Mouse (Mus musculus) thymus, postnatal 10 days (tissue): ENCODE results near the gene Pebp1.
"Not testable (repeated sequence)": the region's sequence is repeated elsewhere in the genome, so short reads cannot be mapped to it uniquely, and the experiment has no call there.

Experiments
- DNase-seq, 2 experiments: peaks; one replicate each; pipeline ENCODE4 v3.0.0; 2021; ENCODE audit warnings: low spot score in 2 of 2

Pebp1 gene

GRCm38 (mm10) chr5:117286831-117287822, at the start of gene Pebp1:
Pebp1 (minus strand) TSS chr5:117287625.
- DNase-seq = peak; percentile 90 to 92

GRCm38 (mm10) chr5:117330457-117330856, 43.0 kb upstream of the Pebp1 start:
- no peak for DNase-seq

GRCm38 (mm10) chr5:117326408-117326807, 39.0 kb upstream of the Pebp1 start:
- DNase-seq = no peak

DNA sequence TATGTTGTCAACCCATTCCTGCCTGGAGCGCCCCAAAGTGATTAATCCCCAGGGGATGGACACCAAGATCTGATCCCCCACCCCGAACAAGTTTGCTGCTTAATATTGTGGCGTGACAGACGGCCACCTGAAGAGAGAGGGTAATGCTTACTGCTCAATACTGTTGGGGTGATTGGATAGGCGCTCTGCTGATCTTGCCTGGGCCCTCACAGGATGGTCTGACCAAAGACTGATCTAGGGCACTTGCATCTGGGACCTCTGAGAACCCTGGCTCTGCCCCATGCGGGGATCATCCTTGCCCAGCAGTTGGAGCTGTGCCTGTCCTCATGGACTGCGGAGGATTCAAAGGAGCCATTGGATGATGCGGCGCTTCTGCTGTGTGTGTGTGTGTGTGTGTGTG, 36.3 kb upstream of the Pebp1 start:
- DNase-seq = no peak

- DNase-seq = peak in 1 of 2 experiments; percentile 8
Measured at GRCm38 (mm10) chr5:117318741-117319629, 31.6 kb upstream of the Pebp1 start, which contains the start of gene Vsig10. Vsig10 (plus strand) TSS chr5:117319083.

GRCm38 (mm10) chr5:117314587-117315428, 27.4 kb upstream of the Pebp1 start:
- no peak for DNase-seq

- DNase-seq = no peak
Measured at GRCm38 (mm10) chr5:117313909-117314308, 26.5 kb upstream of the Pebp1 start.

DNA sequence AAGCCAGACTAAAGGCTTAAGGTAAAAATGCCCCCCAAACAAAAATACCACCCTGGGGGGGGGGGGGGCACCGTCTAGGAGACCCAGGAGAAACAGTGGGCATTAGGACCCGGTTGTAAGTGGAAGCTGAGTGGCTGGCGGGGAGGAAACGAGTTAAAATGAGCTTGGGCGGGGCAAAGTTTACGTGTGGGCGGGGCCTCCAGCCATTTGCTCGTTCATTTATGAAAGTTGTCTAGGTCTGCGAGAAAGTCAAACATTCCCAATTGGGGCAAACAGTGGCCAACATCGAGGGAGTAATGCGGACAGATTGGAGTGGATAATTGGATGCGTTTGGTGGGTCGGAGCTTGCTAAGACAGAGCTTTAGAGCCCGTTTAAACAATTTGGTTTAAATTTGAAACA, 26.0 kb upstream of the Pebp1 start:
- no peak for DNase-seq

DNA sequence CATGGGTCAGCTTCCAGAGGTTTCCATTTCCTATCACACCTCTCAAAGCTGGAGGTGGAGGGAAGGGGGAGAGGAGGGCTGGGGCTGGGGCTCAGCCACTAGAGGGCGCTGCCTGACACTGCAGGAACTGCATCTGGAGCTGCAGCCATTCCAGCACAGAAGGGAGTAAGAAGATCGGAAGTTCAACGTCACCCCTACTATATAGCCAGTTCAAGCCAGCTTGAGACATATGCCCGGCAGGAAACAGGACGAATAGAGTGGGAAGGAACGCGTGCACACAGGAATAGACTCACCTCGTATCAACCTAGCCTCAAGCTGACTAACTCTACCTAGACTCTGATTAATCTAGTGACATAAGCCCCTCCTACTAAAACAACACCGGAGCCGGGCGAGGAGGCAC, 20.3 kb upstream of the Pebp1 start:
- peak; percentile 35 to 78 for DNase-seq

DNA sequence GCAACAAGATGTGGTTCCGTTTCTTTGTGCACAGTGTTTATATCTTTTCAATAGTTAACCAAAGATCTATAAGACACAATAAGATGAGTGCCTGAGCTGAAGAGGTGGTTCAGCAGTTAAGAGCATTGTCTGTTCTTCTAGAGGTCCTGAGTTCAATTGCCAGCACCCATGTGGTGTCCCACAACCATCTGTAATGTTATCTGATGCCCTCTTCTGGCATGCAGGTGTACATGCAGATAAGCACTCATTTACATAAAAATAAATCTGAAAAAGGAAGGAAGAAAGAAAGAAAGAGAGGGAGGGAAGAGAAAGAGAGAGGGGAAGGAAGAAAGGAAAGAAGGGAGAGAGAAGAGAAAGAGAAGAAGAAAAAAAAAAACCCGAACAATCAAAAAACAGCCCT, 19.4 kb upstream of the Pebp1 start:
- no peak for DNase-seq

GRCm38 (mm10) chr5:117305754-117306153, 18.3 kb upstream of the Pebp1 start:
- no peak for DNase-seq

DNA sequence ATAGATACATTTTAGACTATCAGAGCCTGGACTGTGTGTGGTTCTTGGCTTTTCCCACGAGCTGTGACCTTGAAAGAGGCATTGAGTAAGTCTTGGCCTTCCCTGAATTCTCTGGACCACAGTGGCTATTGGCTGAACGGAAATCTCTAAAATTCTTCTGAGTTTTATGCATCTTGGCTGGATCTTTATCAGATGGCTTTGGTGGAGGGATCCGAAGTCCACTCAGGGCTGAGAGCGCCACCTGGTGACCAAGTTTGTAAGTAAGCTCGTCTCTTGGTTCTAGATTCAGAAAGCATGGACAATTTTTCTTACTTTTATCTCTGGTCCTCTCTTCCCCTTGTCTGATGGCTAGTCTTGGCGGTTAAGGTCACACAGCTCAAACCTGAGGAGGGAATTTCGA, 17.5 kb upstream of the Pebp1 start:
- peak in 1 of 2 experiments; percentile 69 for DNase-seq

DNA sequence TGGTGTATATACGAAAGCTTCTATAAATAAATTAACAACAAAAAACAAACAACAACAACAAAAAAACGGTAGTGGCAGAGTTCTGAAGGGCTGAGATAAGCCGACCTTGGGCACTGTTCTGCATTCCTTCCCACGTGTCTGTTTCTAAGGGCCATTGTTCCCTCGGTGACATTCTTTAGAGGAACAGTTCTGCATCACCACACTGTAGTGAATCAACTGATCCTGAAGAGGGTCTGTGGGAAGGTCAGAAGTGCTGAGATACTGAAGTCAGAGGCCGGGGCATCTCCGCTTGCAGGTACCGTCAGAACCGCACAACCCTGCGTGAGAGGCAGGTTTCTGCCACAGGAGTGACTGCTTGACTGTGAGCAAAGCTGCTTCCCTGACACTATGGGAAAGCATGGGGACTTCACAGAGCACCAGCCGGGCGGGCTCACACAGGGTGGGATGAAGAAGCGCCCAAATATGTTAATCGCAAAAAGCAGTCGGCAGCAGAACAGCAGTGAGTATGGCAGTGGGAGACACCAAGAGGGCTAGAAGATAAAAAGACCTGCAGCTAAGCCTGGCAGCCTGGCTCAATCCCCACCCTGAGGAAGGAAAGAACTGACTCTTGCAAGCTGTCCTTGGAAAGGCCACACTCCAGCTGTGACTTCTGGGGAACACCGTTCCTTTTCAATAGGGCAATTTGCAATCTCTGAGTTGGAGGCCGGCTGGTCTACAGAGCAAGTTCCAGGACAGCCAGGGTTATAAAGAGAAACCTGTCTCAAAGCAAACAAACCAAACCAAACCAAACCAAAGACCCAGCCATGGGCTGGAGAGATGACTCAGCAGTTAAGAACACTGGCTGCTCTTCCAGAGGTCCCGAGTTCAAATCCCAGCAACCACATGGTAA, 16.5 kb upstream of the Pebp1 start:
- DNase-seq = no peak

DNA sequence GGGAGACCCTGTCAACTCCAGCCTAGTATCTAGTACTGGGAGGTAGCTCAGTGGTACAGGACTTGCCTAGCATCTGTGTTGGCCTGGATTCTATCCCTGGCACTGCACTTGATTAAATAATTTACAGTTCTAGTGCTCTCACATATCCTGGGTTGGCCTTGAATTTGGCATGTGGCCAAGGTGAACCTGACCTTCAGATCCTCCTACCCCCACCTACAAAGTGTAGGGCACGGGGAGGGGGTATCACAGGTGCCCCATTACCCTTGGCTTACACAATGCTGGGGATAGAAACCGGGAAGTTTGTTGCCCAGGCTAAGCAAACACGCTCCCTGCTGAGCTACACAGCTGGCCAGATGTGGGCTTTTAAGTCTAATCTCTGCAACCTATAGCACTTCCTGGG, 15.5 kb upstream of the Pebp1 start:
- DNase-seq = no peak

DNA sequence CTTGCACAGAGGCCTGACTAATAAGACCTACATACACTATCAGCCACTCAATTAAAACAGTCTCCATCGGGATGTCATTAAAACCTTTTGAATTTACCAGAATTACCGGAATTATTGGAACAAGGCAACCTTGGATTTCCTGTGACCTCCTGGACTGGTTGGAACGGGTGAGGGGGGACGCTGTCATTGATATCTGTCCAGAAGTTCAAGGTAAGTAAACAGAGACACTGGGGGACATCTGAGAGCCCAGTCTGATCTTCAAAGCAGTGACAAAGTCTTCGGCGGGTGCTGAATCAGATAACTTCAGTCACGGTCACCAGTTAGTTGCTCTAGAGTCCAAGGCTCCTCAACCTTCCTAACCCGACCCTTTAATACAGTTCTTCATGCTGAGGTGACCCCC, 7.6 kb upstream of the Pebp1 start:
- DNase-seq = no peak

GRCm38 (mm10) chr5:117293776-117294175, 6.4 kb upstream of the Pebp1 start:
- not testable (repeated sequence) for DNase-seq

- DNase-seq = no peak
Measured at GRCm38 (mm10) chr5:117292547-117292946, 5.1 kb upstream of the Pebp1 start.

DNA sequence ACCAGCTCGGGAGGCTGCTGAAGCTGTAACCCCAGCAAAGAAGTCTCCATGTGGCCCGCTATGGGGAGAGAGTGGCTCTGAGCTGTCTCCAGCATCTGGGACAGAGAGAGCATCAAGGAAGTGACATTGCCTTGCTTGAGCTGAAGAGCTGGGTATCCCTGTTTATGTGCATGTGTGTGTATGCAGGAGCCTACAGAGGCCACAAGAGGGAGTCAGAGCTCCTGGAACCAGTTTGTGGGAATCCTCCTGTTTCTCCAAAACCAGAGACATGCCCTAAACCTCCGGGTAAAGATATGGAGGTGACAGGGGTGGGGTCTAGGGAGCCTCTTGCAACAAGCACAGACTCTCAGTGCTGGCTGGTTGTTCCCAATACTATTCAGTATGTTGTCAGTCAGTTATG, 3.9 kb upstream of the Pebp1 start:
- DNase-seq = no peak

GRCm38 (mm10) chr5:117290081-117290480, 2.7 kb upstream of the Pebp1 start:
- no peak for DNase-seq

DNA sequence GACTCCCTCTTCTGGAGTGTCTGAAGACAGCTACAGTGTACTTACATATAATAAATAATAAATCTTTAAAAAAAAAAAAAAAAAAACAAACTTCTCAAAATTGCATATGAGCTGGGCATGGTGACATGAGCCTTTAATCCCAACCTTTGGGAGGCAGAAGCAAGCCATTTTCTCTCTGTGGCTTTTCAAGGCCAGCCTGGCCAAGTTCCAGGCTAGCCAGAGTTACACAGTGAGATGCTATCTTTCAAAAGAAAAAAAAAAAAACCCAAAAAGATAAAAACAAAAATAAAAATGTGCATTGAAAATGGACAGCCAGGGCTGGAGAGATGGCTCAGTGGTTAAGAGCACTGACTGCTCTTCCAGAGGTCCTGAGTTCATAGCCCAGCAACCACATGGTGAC, 2.2 kb upstream of the Pebp1 start:
- no peak for DNase-seq
